10 mouse cellular contexts compared by ENCODE assay signal in the genomic region with DNA sequence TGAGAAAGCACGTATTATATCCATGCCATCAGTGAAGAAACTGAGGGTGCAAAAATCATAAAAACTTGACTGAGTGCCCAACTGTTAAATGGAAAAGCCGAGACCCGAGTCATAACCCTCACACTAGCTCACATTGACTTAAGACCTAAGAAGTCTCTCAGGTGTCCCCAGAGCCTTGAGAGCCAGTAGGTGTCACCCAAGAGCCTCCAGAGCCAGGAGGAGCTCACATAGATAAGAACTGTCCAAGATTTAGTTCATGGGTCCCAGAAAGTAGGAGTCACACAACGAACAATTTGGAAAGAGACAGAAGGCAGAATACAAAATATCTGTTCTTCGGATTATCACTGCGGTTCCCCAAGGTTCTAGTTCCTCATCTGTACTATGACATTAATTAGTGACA. TPM values are rescaled to one million over a fixed set of nuclear protein-coding genes. Genes with fewer than 3 reads are reported as not detected.
DNase-seq lines count a peak whose midpoint lies in the region; ATAC-seq and TF ChIP-seq lines count a peak whose summit lies in the region.
"Had no signal": no experiment of that assay in that cellular context is flagged by ENCODE, and none has a peak within 500 bp of the region (broad histone marks: within the 10 kb centered on the region; RNA-seq: fewer than 3 reads in every experiment).

No protein-coding gene starts in this region.

- no peak for ATAC-seq in midbrain, embryonic 14.5 days (ENCODE audit: low FRiP score, low TSS enrichment)
- no peak; the same call in 1 of the 2 replicates for ATAC-seq in midbrain, embryonic 13.5 days
- no peak for ATAC-seq in erythroid progenitor cell, adult 5-6 weeks (replicated peaks; ENCODE audit: low FRiP score, poor library complexity, severe bottlenecking)

- H3K9me3 ChIP-seq in midbrain, embryonic 14.5 days (ENCODE audit: control insufficient read depth, low read length), result no peaks in the 10 kb centered on the region
- no peaks in the 10 kb centered on the region for H3K9me3 ChIP-seq in midbrain, embryonic 13.5 days

- DNase-seq in adrenal gland, adult 18-20 months (ENCODE audit: low spot score in 2 of 2), result peak; percentile 21 to 30
- DNase-seq in adrenal gland, adult 8-10 months, result no peak
- peak; percentile 67 for DNase-seq in midbrain, embryonic 14.5 days
- peak; percentile 90 for DNase-seq in brain, adult 2 months (ENCODE audit: low read depth, low spot score)
- DNase-seq in lung, postnatal 14 days, result peak; percentile 17

- no peaks in the 10 kb centered on the region for H3K4me1 ChIP-seq in midbrain, embryonic 14.5 days (ENCODE audit: control insufficient read depth, insufficient read depth, low read length)
- no peaks in the 10 kb centered on the region for H3K4me1 ChIP-seq in midbrain, embryonic 13.5 days (replicated peaks)
- no peaks in the 10 kb centered on the region for H3K4me1 ChIP-seq in embryonic fibroblast, embryonic 13.5 days (ENCODE audit: control insufficient read depth, insufficient read depth, low read length)

- 60% methylated on average over 6 of the region's 6 CpGs for WGBS in midbrain, embryonic 14.5 days
- WGBS in midbrain, embryonic 13.5 days, result 62% methylated on average over 6 of the region's 6 CpGs

- no peak overlapping the region for H3K9ac ChIP-seq in midbrain, embryonic 14.5 days (replicated peaks; ENCODE audit: low read length)
- no peak overlapping the region for H3K9ac ChIP-seq in midbrain, embryonic 13.5 days (replicated peaks)

- no peak for TF ChIP-seq POLR2A in embryonic fibroblast, embryonic 13.5 days (IDR thresholded peaks at IDR 0.05; ENCODE audit: low read depth, low read length)

- H3K36me3 ChIP-seq in midbrain, embryonic 14.5 days (ENCODE audit: control insufficient read depth, insufficient read depth, low read length), result no peaks in the 10 kb centered on the region
- no peaks in the 10 kb centered on the region for H3K36me3 ChIP-seq in midbrain, embryonic 13.5 days

- no peak overlapping the region for H3K27ac ChIP-seq in midbrain, embryonic 14.5 days (replicated peaks; ENCODE audit: low read depth, low read length)
- H3K27ac ChIP-seq in midbrain, embryonic 13.5 days, result no peak overlapping the region
- no peak overlapping the region for H3K27ac ChIP-seq in embryonic fibroblast, embryonic 13.5 days (ENCODE audit: insufficient read depth, low read length)
- H3K27ac ChIP-seq: macrophage had no signal

- H3K27me3 ChIP-seq in midbrain, embryonic 14.5 days (ENCODE audit: control insufficient read depth, insufficient read depth, low read length), result no peaks in the 10 kb centered on the region
- H3K27me3 ChIP-seq in midbrain, embryonic 13.5 days, result no peaks in the 10 kb centered on the region

- no peak overlapping the region for H3K4me3 ChIP-seq in midbrain, embryonic 14.5 days (replicated peaks; ENCODE audit: low read depth, low read length)
- H3K4me3 ChIP-seq in midbrain, embryonic 13.5 days (replicated peaks), result no peak overlapping the region
- no peak overlapping the region for H3K4me3 ChIP-seq in embryonic fibroblast, embryonic 13.5 days (ENCODE audit: insufficient read depth, low read length)

- H3K4me2 ChIP-seq in midbrain, embryonic 14.5 days (ENCODE audit: low read length), result no peak overlapping the region
- H3K4me2 ChIP-seq in midbrain, embryonic 13.5 days (replicated peaks), result no peak overlapping the region

- peak; percentile 19; the same call in 1 of the 2 replicates for TF ChIP-seq CTCF in embryonic fibroblast, embryonic 13.5 days (IDR thresholded peaks at IDR 0.05; ENCODE audit: borderline replicate concordance, insufficient read depth, low read length)

RNA-seq across cellular contexts. Expression of a gene that starts 10.5 kb away (rescaled TPM):
- under 1 TPM; 0.74 to 0.93 TPM for total RNA-seq in adrenal gland, adult 18-20 months (2021)
- under 1 TPM; 0.42 to 0.84 (median 0.56) TPM for total RNA-seq in adrenal gland, adult 8-10 months (2022)
- 15.0 and 15.1 TPM in 2 replicates for polyA plus RNA-seq in midbrain, embryonic 14.5 days (2014; fragmentation: Nextera tagmentation; extraction: Ambion mirVana)
- polyA plus RNA-seq in midbrain, embryonic 13.5 days (2015; fragmentation: Nextera tagmentation; extraction: Ambion mirVana), result 8.8 and 10.0 TPM in 2 replicates
- 0.16 TPM in 1 of 2 replicates, not detected in the other for polyA plus RNA-seq in embryonic fibroblast, embryonic 13.5 days (2011; ENCODE audit: insufficient read length, low read depth, missing spikeins)
- total RNA-seq in erythroid progenitor cell, adult 5-6 weeks (2015; ENCODE audit: low replicate concordance), result not detected in 2 replicates
- not detected in 2 replicates for total RNA-seq in erythroid progenitor cell, adult 5-6 weeks (2017; ENCODE audit: low replicate concordance)
- polyA plus RNA-seq: C2C12, macrophage had no signal

RNA-seq across cellular contexts. Expression of a gene that starts 29.8 kb away (rescaled TPM):
- 10 to 100 TPM; 13.0 to 14.7 TPM for total RNA-seq in adrenal gland, adult 18-20 months (2021)
- total RNA-seq in adrenal gland, adult 8-10 months (2022), result 10 to 100 TPM; 13.3 to 20.3 (median 15.6) TPM
- polyA plus RNA-seq in midbrain, embryonic 14.5 days (2014; fragmentation: Nextera tagmentation; extraction: Ambion mirVana), result 40.3 and 41.0 TPM in 2 replicates
- polyA plus RNA-seq in midbrain, embryonic 13.5 days (2015; fragmentation: Nextera tagmentation; extraction: Ambion mirVana), result 50.9 and 54.6 TPM in 2 replicates
- polyA plus RNA-seq in embryonic fibroblast, embryonic 13.5 days (2011; ENCODE audit: insufficient read length, low read depth, missing spikeins), result 19.3 and 21.2 TPM in 2 replicates
- total RNA-seq in erythroid progenitor cell, adult 5-6 weeks (2015; ENCODE audit: low replicate concordance), result 1.8 and 2.1 TPM in 2 replicates
- total RNA-seq in erythroid progenitor cell, adult 5-6 weeks (2017; ENCODE audit: low replicate concordance), result 6.1 and 9.5 TPM in 2 replicates
